Mouse (Mus musculus): ENCODE data around the gene Atp6v1d. TPM values are rescaled to one million over a fixed set of nuclear protein-coding genes. Genes with fewer than 3 reads are reported as not detected.

Gene Atp6v1d
- polyA plus RNA-seq, 1 experiment from 2014 or later: 61.4 TPM

Other genes starting within 250 kb of the Atp6v1d start
- gene Fam71d, start 170.1 kb downstream of the Atp6v1d start, polyA plus RNA-seq (2016; fragmentation: Nextera tagmentation; extraction: Ambion mirVana): not detected in 2 replicates
- 25.5 and 30.1 TPM in 2 replicates for gene Mpp5, start 112.7 kb downstream of the Atp6v1d start, polyA plus RNA-seq (2016; fragmentation: Nextera tagmentation; extraction: Ambion mirVana)
- gene Eif2s1, start 181 bp upstream of the Atp6v1d start, polyA plus RNA-seq (2016; fragmentation: Nextera tagmentation; extraction: Ambion mirVana): 323 and 333 TPM in 2 replicates
- gene Plek2, start 45.3 kb upstream of the Atp6v1d start, polyA plus RNA-seq (2016; fragmentation: Nextera tagmentation; extraction: Ambion mirVana): 3.1 and 3.6 TPM in 2 replicates
- gene Tmem229b, start 146.0 kb upstream of the Atp6v1d start, polyA plus RNA-seq (2016; fragmentation: Nextera tagmentation; extraction: Ambion mirVana): 3.2 and 5.0 TPM in 2 replicates
- 6.3 and 6.6 TPM in 2 replicates for gene Plekhh1, start 167.5 kb upstream of the Atp6v1d start, polyA plus RNA-seq (2016; fragmentation: Nextera tagmentation; extraction: Ambion mirVana)
- gene Pigh, start 228.0 kb upstream of the Atp6v1d start, polyA plus RNA-seq (2016; fragmentation: Nextera tagmentation; extraction: Ambion mirVana): 33.9 and 34.8 TPM in 2 replicates